Mouse (Mus musculus) heart, postnatal 0 days (tissue): ENCODE measurements around the gene Mgat4d. TPM values are rescaled to one million over a fixed set of nuclear protein-coding genes. Genes with fewer than 3 reads are reported as not detected.

Experiments used
- ATAC-seq: fragments of 200-750 bp; cut with Nextera tagmentation; 2 replicates; pipeline ENCODE4 v1.8.0; 2017; ENCODE audit warnings: low read depth, moderate number of reproducible peaks, moderate library complexity; ENCODE audit not compliant: insufficient read depth
- DNase-seq: peaks from one replicate; pipeline ENCODE4 v3.0.0-alpha.2; 2016; ENCODE audit warnings: low spot score
- H3K27ac ChIP-seq: fragments of 300-500 bp; sonication (generic); 2 replicates; pipeline ENCODE4 v1.5.1; 2014; ENCODE audit warnings: low read depth, mild to moderate bottlenecking
- H3K27me3 ChIP-seq: fragments of 300-500 bp; sonication (generic); 2 replicates; pipeline ENCODE4 v1.6.1; 2014; ENCODE audit warnings: low read length, mixed read lengths; ENCODE audit not compliant: control insufficient read depth, insufficient read depth
- H3K36me3 ChIP-seq: fragments of 300-500 bp; sonication (generic); replicated peaks from 2 replicates; pipeline ENCODE4 v1.6.1; 2014; ENCODE audit warnings: low read length, mixed read lengths; ENCODE audit not compliant: control insufficient read depth, insufficient read depth
- H3K4me1 ChIP-seq: fragments of 300-500 bp; sonication (generic); 2 replicates; pipeline ENCODE4 v1.6.1; 2014; ENCODE audit warnings: antibody characterized with exemption; ENCODE audit not compliant: control insufficient read depth, insufficient read depth
- H3K4me2 ChIP-seq: fragments of 300-500 bp; sonication (generic); 2 replicates; pipeline ENCODE4 v1.6.1; 2014; ENCODE audit warnings: low read depth, mild to moderate bottlenecking, low read length, moderate library complexity
- H3K4me3 ChIP-seq: fragments of 300-500 bp; sonication (generic); 2 replicates; pipeline ENCODE4 v1.5.1; 2014; ENCODE audit warnings: low read depth, low read length
- H3K9ac ChIP-seq: fragments of 300-500 bp; sonication (generic); replicated peaks from 2 replicates; pipeline ENCODE4 v1.6.1; 2014; ENCODE audit warnings: low read depth, low read length, mixed read lengths
- H3K9me3 ChIP-seq: fragments of 300-500 bp; sonication (generic); replicated peaks from 2 replicates; pipeline ENCODE4 v1.6.1; 2016; ENCODE audit warnings: low read length; ENCODE audit not compliant: control insufficient read depth
- CTCF ChIP-seq: IDR thresholded peaks from 2 replicates; pipeline ENCODE4 v1.5.1; 2016; ENCODE audit warnings: antibody characterized with exemption, control low read depth, low read depth
- EP300 ChIP-seq: IDR thresholded peaks from 2 replicates; pipeline ENCODE4 v1.6.1; 2016; ENCODE audit warnings: antibody characterized with exemption, low read depth
- WGBS: fragments of 180-500 bp; shearing (Covaris S2); extraction: QIAGEN DNeasy Blood & Tissue Kit; methylation state at CpG from one replicate; pipeline ENCODE4 v1.1.7; 2014; 5-methylcytosine and 5-hydroxymethylcytosine counted together
- polyA plus RNA-seq: library from polyadenylated mRNA; unstranded; fragments of >200 nt; fragmentation: Nextera tagmentation; extraction: Ambion mirVana; gene quantifications from 2 replicates; pipeline ENCODE4 v1.2.1, GENCODE M21; 2015
- total RNA-seq: library from RNA; depleted of rRNA; stranded (reverse); fragments of >200 nt; gene quantifications from 2 replicates; pipeline ENCODE4 v1.2.3, GENCODE M21; 2014; ENCODE audit warnings: low replicate concordance

Gene Mgat4d
- total and polyA plus RNA-seq, 2 experiments from 2014 or later = not detected

DNA sequence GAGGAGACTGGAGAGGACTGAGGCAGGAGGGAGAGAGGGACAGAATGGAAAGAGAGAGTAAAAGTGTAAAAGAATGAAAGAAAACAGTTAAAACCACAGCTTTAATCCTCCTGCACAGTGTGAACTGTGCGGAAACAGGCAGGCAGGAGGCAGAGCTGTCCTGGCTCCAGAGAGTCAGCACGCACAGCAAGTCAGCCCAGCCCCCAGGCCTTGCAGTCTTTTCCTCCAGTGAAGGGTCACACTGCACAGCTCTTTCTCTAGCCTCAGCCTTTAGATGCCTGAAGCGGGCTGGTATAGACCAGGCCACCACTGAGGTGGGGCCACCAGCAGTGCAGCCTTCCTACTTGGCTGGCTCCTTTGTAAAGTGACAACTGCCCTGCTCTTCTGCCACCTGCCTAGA lies 27.7 kb upstream of the Mgat4d start:
- ATAC-seq = no peak
- no peaks in the 10 kb centered on the region for H3K4me1 ChIP-seq
- DNase-seq = no peak
- H3K27me3 ChIP-seq = no peaks in the 10 kb centered on the region
- 63% methylated on average over 3 of the region's 3 CpGs for WGBS
- no peak overlapping the region for H3K4me2 ChIP-seq
- H3K27ac ChIP-seq = no peak overlapping the region
- no peak for TF ChIP-seq EP300
- TF ChIP-seq CTCF = no peak
- no peaks in the 10 kb centered on the region for H3K9me3 ChIP-seq
- H3K36me3 ChIP-seq = peaks cover 51% of the 10 kb centered on the region
- no peak overlapping the region for H3K9ac ChIP-seq
- H3K4me3 ChIP-seq = no peak overlapping the region

DNA sequence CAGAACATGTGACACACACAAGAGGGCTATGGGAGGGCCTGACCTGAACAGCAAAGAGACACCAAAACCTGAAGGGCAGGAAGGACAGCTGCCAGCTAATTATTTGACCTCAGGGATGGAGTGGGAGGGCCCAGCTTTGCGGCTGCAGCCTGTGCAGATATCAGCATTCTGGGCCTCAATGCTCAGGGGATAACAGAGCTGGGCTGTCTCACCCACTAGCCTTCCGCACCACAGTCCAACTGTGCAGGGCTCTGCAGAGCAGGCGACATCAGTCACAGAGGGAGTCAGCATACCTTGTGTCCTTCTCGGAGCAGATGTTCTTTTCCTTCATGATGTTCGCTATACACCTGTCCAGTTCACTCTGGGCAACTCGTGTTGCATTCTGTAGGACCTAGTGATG lies 25.9 kb upstream of the Mgat4d start:
- Histone ChIP-seq H3K4me2 (no peak overlapping the region), H3K27ac (no peak overlapping the region), H3K27me3 (no peaks in the 10 kb centered on the region), H3K36me3 (peaks cover 41% of the 10 kb centered on the region), H3K9me3 (no peaks in the 10 kb centered on the region), H3K4me1 (no peaks in the 10 kb centered on the region), H3K9ac (no peak overlapping the region), H3K4me3 (no peak overlapping the region)
- WGBS = 74% methylated on average over 6 of the region's 6 CpGs
- TF ChIP-seq CTCF = no peak
- DNase-seq = no peak
- no peak for ATAC-seq

DNA sequence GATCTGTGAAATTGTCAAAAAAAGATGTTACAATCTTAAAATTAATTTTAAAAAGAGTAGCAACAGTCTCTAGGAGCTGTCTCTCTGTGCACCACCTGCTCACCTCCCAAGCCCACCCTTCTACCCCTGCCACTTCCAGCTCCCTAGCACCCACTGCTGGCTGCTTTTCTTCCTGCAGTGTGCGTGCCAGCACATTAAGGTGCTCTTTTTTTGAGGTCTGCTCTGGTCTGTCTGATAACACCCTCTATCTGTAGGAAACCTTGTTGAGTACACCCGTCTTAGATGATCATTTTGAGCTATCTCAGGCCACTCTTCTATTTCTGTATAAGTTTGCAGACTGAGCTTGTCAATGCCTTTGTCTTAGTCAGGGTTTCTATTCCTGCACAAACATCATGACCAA lies 25.2 kb upstream of the Mgat4d start:
- Histone ChIP-seq H3K9me3 (no peaks in the 10 kb centered on the region), H3K4me2 (no peak overlapping the region), H3K4me1 (no peaks in the 10 kb centered on the region), H3K27ac (no peak overlapping the region), H3K36me3 (peaks cover 41% of the 10 kb centered on the region), H3K9ac (no peak overlapping the region), H3K4me3 (no peak overlapping the region), H3K27me3 (no peaks in the 10 kb centered on the region)
- no peak for TF ChIP-seq EP300
- no peak for TF ChIP-seq CTCF
- DNase-seq = no peak
- WGBS = 72% methylated on average over 2 of the region's 2 CpGs
- ATAC-seq = no peak

DNA sequence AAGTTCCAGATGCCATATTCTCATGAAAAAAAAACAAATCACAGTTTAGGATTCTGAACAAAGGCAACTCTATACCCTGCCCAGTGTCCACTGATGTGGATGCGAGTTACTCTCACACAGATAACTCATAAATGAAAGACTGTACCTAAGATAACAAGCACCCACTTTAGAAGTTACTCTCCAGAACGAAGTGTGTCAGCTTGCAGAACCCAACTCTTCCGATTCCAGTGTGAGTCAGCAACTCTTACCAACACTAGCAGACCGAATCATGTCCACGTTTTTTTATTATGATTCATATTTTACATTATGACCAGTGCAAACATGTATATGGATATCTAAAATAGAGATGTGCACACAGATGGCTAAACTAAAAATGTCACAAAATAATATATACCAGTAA lies 20.4 kb upstream of the Mgat4d start:
- H3K9me3 ChIP-seq = no peaks in the 10 kb centered on the region
- H3K4me2 ChIP-seq = no peak overlapping the region
- no peak overlapping the region for H3K27ac ChIP-seq
- H3K4me3 ChIP-seq = no peak overlapping the region
- WGBS = 89% methylated on average over 5 of the region's 5 CpGs
- H3K27me3 ChIP-seq = no peaks in the 10 kb centered on the region
- no peaks in the 10 kb centered on the region for H3K4me1 ChIP-seq
- H3K36me3 ChIP-seq = peaks cover 14% of the 10 kb centered on the region
- no peak overlapping the region for H3K9ac ChIP-seq
- DNase-seq (no peak), ATAC-seq (no peak)
- no peak for TF ChIP-seq CTCF
- no peak for TF ChIP-seq EP300

DNA sequence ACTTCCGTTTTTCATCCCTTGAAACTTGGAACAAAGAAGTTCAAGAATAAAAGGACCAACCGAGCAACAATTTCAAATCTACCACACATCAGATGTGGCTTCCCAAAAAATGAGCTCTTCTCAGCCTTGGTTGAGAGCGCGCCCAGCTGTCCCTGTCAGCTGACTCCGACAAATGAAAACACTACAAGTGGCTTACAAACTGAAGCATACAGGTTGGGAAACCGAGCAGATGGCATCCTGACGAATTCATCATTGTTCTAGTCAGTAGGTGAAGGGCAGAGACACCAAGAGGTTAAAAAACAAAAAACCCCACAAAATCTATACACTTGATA lies 16.7 kb upstream of the Mgat4d start:
- Histone ChIP-seq H3K4me3 (peak overlapping the region; percentile 82), H3K9me3 (no peaks in the 10 kb centered on the region), H3K9ac (peak overlapping the region; percentile 77), H3K4me1 (no peaks in the 10 kb centered on the region), H3K27ac (0 out of 2 replicates have a peak overlapping the region, but pooled peaks have one; percentile 32), H3K36me3 (peaks cover 14% of the 10 kb centered on the region; the same call in 1 of the 2 replicates), H3K4me2 (peak overlapping the region; percentile 98), H3K27me3 (no peaks in the 10 kb centered on the region; the same call in 1 of the 2 replicates)
- DNase-seq = peak; percentile 17
- no peak for ATAC-seq
- 10% methylated on average over 7 of the region's 7 CpGs for WGBS
- TF ChIP-seq CTCF = no peak
- TF ChIP-seq EP300 = no peak
